In the genomic region with DNA sequence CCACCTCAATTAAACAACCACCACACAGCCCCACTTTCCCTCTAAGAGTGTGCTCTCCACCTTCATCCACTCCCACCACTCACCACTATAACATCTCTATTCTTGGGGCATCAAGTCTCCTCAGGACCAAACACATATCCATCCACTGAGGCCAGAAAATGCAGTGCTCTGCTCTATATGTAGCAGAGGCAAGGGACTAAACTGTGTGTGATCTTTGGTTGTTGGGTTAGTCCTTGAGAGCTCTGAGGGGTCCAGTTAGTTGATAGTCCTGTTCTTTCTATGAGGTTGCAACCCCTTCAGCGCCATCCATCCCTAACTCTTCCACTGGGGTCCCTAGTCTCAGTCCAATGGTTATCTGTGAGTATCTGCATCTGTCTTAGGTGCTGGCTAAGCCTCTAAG, we compare ENCODE assay signal across 10 mouse cellular contexts. TPM values are rescaled to one million over a fixed set of nuclear protein-coding genes. Genes with fewer than 3 reads are reported as not detected.
DNase-seq lines count a peak whose midpoint lies in the region; ATAC-seq lines count a peak whose summit lies in the region.
"Had no signal": no experiment of that assay in that cellular context is flagged by ENCODE, and none has a peak within 500 bp of the region (broad histone marks: within the 10 kb centered on the region; RNA-seq: fewer than 3 reads in every experiment).

No protein-coding gene starts in this region.

- no peaks in the 10 kb centered on the region for H3K36me3 ChIP-seq in liver, embryonic 16.5 days (ENCODE audit: control insufficient read depth, insufficient read depth)

- H3K4me3 ChIP-seq in liver, embryonic 16.5 days (ENCODE audit: low read depth, low read length) = no peak overlapping the region

- intact Hi-C loops in gastrocnemius, postnatal 36 days (cut with DNase I) = no loop called here

- peak; percentile 4 to 19; a peak in 1 of 4 replicates for ATAC-seq in hematopoietic stem cell, adult 5-6 weeks (replicated peaks in 1 of 2; ENCODE audit: insufficient read depth in 1 of 2, low FRiP score in 2 of 2, low TSS enrichment in 1 of 2, low read depth in 1 of 2, poor library complexity in 2 of 2, severe bottlenecking in 2 of 2)
- ATAC-seq in liver, embryonic 16.5 days (ENCODE audit: low read depth) = peak; percentile 47

- DNase-seq in adrenal gland, adult 2 months = peak; percentile 1
- no peak for DNase-seq in adrenal gland, adult 8-10 months
- peak; percentile 19 to 21 for DNase-seq in right cerebral cortex, postnatal 10 days (ENCODE audit: low spot score in 2 of 2)
- DNase-seq in right cerebral cortex, postnatal 36 days (ENCODE audit: low spot score in 2 of 2) = no peak
- DNase-seq in skeletal muscle tissue, adult 2 months (ENCODE audit: low read depth, low spot score) = peak; percentile 15
- no peak for DNase-seq in gastrocnemius, postnatal 36 days

- H3K9me3 ChIP-seq in liver, embryonic 16.5 days (replicated peaks; ENCODE audit: control insufficient read depth, low read length) = no peaks in the 10 kb centered on the region

- no peaks in the 10 kb centered on the region for H3K27me3 ChIP-seq in liver, embryonic 16.5 days (ENCODE audit: control insufficient read depth, insufficient read depth, low read depth, low read length)

- H3K9ac ChIP-seq in liver, embryonic 16.5 days (ENCODE audit: low read depth, low read length) = no peak overlapping the region

- no peak overlapping the region for H3K4me2 ChIP-seq in liver, embryonic 16.5 days (ENCODE audit: low read depth, low read length)

- H3K4me1 ChIP-seq in liver, embryonic 16.5 days (ENCODE audit: control insufficient read depth, low read depth, low read length) = no peaks in the 10 kb centered on the region

- H3K27ac ChIP-seq in liver, embryonic 16.5 days (ENCODE audit: low read length) = no peak overlapping the region

- 42% methylated on average over 1 of the region's 1 CpGs for WGBS in liver, embryonic 16.5 days (ENCODE audit: insufficient replicate concordance)

RNA-seq across cellular contexts. Expression of a gene that starts 0.7 kb away (rescaled TPM):
- total RNA-seq in adrenal gland, adult 2 months (2021) = not detected
- polyA plus RNA-seq in adrenal gland, adult 2 months (2012; rRNA removed) = not detected in 2 replicates
- not detected for total RNA-seq in adrenal gland, adult 8-10 months (2022)
- total RNA-seq in hematopoietic stem cell, adult 5-6 weeks (2017) = not detected in 2 replicates
- not detected in 2 replicates for polyA plus RNA-seq in liver, embryonic 16.5 days (2015; fragmentation: Nextera tagmentation; extraction: Ambion mirVana)
- not detected for total RNA-seq in gastrocnemius, postnatal 36 days (2021)
- polyA plus RNA-seq: C2C12; small intestine, adult 2 months had no signal

Comparison
In these comparisons a context has a peak if more than half of its experiments do, and no peak if none do; other contexts are left out.
1. DNase-seq: peak in adrenal gland, adult 2 months (single experiment), right cerebral cortex, postnatal 10 days (2 of 2) and skeletal muscle tissue, adult 2 months (single experiment); none in adrenal gland, adult 8-10 months (single experiment), right cerebral cortex, postnatal 36 days (0 of 2) and gastrocnemius, postnatal 36 days (0 of 2).